Mouse (Mus musculus) kidney, embryonic 14.5 days (tissue): ENCODE measurements around the gene Olfr525. TPM values are rescaled to one million over a fixed set of nuclear protein-coding genes. Genes with fewer than 3 reads are reported as not detected.

Source experiments
- ATAC-seq: fragments of 200-750 bp; cut with Nextera tagmentation; 2 replicates; pipeline ENCODE4 v1.8.0; 2017; ENCODE audit warnings: moderate number of reproducible peaks, mild to moderate bottlenecking, moderate TSS enrichment, moderate library complexity; ENCODE audit not compliant: low FRiP score, low TSS enrichment
- H3K27ac ChIP-seq: fragments of 300-500 bp; sonication (generic); 2 replicates; pipeline ENCODE4 v1.5.1; 2014; ENCODE audit warnings: low read depth, mild to moderate bottlenecking, low read length, moderate library complexity, mixed read lengths
- H3K27me3 ChIP-seq: fragments of 300-500 bp; sonication (generic); 2 replicates; pipeline ENCODE4 v1.6.1; 2014; ENCODE audit warnings: mild to moderate bottlenecking, low read length; ENCODE audit not compliant: control insufficient read depth, insufficient read depth
- H3K36me3 ChIP-seq: fragments of 300-500 bp; sonication (generic); 2 replicates; pipeline ENCODE4 v1.6.1; 2014; ENCODE audit warnings: low read length, mixed read lengths; ENCODE audit not compliant: control insufficient read depth, insufficient read depth
- H3K4me1 ChIP-seq: fragments of 300-500 bp; sonication (generic); 2 replicates; pipeline ENCODE4 v1.6.1; 2014; ENCODE audit warnings: low read length, mixed read lengths; ENCODE audit not compliant: control insufficient read depth, insufficient read depth
- H3K4me2 ChIP-seq: fragments of 300-500 bp; sonication (generic); replicated peaks from 2 replicates; pipeline ENCODE4 v1.6.1; 2014; ENCODE audit warnings: low read depth, mild to moderate bottlenecking, low read length
- H3K4me3 ChIP-seq: fragments of 300-500 bp; sonication (generic); 2 replicates; pipeline ENCODE4 v1.5.1; 2014; ENCODE audit warnings: mild to moderate bottlenecking, low read length
- H3K9ac ChIP-seq: fragments of 300-500 bp; sonication (generic); 2 replicates; pipeline ENCODE4 v1.6.1; 2014; ENCODE audit warnings: low read depth, mild to moderate bottlenecking, low read length, moderate library complexity
- H3K9me3 ChIP-seq: fragments of 300-500 bp; sonication (generic); 2 replicates; pipeline ENCODE4 v1.6.1; 2016; ENCODE audit warnings: low read length; ENCODE audit not compliant: control insufficient read depth
- WGBS: fragments of 180-500 bp; shearing (Covaris S2); extraction: QIAGEN DNeasy Blood & Tissue Kit; methylation state at CpG from one replicate; pipeline ENCODE4 v1.1.7; 2014; 5-methylcytosine and 5-hydroxymethylcytosine counted together
- polyA plus RNA-seq: library from polyadenylated mRNA; unstranded; fragments of >200 nt; fragmentation: Nextera tagmentation; extraction: Ambion mirVana; gene quantifications from 2 replicates; pipeline ENCODE4 v1.2.1, GENCODE M21; 2014

Gene Olfr525
- not detected in 2 replicates for polyA plus RNA-seq

DNA sequence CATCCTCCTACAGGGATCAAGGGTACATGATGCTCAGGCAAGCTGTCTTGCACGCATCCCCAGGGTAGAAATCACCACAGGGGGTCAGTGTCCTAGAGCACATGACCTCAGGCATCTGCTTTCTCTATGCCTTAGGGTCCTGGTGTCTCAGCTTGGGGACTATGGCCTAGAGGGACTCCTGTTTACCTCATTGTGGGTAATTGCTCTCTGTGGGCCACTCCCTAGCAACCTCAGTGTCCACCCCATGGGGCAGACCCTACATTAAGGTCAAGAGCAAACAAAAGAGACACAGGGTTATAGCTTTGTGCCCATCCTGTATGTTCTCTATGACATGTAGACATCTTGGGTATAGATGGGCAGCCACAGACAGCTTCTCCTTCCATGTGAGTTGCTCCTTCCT lies at the start of gene Olfr525:
Gene Olfr525, plus strand, starts transcription at position 301 of the 400 bp plus-strand sequence.
- H3K4me3 ChIP-seq = no peak within 1 kb of the TSS
- no peak within 1 kb of the TSS for H3K27ac ChIP-seq
- H3K9ac ChIP-seq = no peak within 1 kb of the TSS
- H3K27me3 ChIP-seq = no peaks in the 10 kb centered on the region
- H3K4me2 ChIP-seq = no peak within 1 kb of the TSS
- no peak for ATAC-seq
- H3K4me1 ChIP-seq = no peaks in the 10 kb centered on the region
- no peaks in the 10 kb centered on the region for H3K36me3 ChIP-seq
- H3K9me3 ChIP-seq = no peaks in the 10 kb centered on the region
- 73% methylated on average over 1 of the region's 1 CpGs for WGBS

DNA sequence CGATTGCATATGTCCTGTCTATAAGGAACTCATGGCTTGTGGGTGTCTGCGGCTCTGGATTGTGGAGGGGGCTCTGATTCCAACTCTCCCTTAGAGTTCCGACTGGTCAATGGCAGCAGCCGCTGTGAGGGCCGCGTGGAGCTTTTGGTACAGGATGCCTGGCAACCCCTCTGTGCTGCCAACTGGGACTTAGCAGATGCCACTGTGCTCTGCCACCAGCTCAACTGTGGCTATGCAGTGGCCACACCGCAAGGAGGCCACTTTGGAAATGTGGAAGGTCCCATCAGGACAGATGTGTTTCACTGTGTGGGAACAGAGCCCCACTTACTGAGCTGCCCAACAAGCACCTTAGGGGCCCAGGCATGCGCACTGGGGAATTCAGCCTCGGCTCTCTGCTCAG lies 24.9 kb upstream of the Olfr525 start:
- Histone ChIP-seq H3K9me3 (no peaks in the 10 kb centered on the region), H3K4me2 (no peak overlapping the region), H3K4me3 (no peak overlapping the region), H3K27ac (no peak overlapping the region), H3K36me3 (no peaks in the 10 kb centered on the region), H3K9ac (no peak overlapping the region), H3K4me1 (no peaks in the 10 kb centered on the region), H3K27me3 (no peaks in the 10 kb centered on the region)
- ATAC-seq = no peak
- WGBS = 89% methylated on average over 9 of the region's 9 CpGs

DNA sequence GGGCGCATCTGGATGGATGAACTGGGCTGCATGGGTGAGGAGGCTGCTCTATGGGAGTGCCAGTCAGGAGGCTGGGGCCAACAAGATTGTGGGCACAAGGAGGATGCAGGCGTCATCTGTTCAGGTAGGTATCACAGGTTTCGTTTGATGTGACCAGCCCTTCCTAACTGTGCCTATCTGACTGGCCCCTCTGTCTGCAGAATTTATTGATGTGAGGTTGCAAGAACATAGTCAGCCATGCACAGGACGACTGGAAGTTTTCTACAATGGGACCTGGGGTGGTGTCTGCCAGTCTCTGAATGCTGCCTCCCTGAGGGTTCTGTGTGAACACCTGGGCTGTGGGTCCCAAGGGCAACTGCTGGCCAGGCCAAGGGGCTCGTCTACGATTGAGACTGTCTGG lies 23.8 kb upstream of the Olfr525 start:
- no peak overlapping the region for H3K4me3 ChIP-seq
- H3K36me3 ChIP-seq = no peaks in the 10 kb centered on the region
- no peaks in the 10 kb centered on the region for H3K27me3 ChIP-seq
- no peak overlapping the region for H3K4me2 ChIP-seq
- no peaks in the 10 kb centered on the region for H3K4me1 ChIP-seq
- H3K27ac ChIP-seq = no peak overlapping the region
- no peaks in the 10 kb centered on the region for H3K9me3 ChIP-seq
- H3K9ac ChIP-seq = no peak overlapping the region
- no peak for ATAC-seq
- WGBS = 79% methylated on average over 6 of the region's 6 CpGs

DNA sequence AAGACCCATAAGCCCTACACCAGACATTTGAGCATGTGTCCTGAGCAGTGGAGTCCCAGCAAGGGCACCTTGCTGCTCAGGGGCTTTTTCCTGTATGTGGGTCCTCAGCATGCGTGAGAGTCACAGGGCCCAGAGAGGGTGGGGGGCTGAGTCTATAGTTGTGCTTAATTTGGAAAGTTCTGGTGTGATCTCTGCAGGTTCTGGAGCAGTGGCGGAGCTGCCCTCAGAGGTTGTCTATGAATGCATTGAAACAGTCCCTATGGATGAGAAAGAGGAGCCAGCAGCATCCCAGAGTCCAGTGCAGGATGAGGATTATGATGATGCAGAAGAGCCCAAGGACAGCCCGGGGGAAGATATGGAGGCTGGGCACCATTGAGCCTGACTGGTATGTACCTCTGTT lies 21.2 kb upstream of the Olfr525 start:
- Histone ChIP-seq H3K4me1 (no peaks in the 10 kb centered on the region), H3K36me3 (no peaks in the 10 kb centered on the region), H3K9me3 (no peaks in the 10 kb centered on the region), H3K9ac (no peak overlapping the region), H3K4me2 (no peak overlapping the region), H3K27me3 (no peaks in the 10 kb centered on the region), H3K27ac (no peak overlapping the region), H3K4me3 (no peak overlapping the region)
- 87% methylated on average over 3 of the region's 3 CpGs for WGBS
- no peak for ATAC-seq

DNA sequence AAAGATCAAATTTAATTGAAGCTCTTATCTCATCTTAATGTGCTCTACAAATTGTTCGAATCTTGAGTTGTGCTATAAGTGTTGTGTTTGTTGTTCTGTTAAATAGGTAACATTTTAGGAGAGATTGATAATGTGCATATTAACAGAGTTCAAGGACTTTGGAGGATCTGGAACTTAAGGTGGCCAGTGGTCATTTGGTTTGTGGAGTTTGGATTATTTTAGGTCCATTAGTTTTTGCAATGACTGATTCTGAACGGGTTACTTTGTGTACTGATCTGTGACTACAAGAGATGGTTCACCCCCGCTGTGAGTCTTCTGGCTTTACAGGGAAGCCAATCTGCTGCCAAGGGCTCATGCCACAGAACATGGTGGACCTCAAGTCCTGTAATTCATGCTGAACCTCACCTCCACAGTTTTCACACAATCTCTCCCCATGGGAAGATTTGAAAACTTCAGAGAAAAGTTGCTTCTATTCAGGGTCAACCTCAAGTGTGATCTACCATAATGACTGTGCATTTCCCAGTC lies 735 bp upstream of the Olfr525 start:
- Histone ChIP-seq H3K4me3 (no peak overlapping the region), H3K4me1 (no peaks in the 10 kb centered on the region), H3K27me3 (no peaks in the 10 kb centered on the region), H3K36me3 (no peaks in the 10 kb centered on the region), H3K4me2 (no peak overlapping the region), H3K9me3 (no peaks in the 10 kb centered on the region), H3K27ac (no peak overlapping the region), H3K9ac (no peak overlapping the region)
- WGBS = 80% methylated on average over 3 of the region's 3 CpGs
- no peak for ATAC-seq

DNA sequence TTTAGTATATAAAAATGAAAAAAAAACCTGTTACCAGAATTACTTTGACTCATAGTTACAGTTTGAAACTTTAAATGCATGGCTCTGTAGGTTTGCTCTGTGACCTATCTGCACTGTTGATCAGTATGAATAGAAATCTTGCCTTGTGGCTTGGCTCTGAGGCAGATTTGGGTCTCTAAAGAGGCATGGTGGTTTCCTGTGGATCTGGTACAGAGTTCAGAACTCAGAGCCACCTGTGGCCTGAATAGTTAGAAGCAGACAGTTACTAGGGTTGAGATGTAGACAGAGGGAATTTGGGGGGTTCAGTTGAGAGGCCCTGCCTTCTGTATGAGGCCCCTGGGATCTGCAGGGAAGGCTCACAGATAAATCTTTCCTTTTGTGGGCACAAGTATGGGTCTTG lies 477 bp downstream of the Olfr525 start:
- H3K27me3 ChIP-seq = no peaks in the 10 kb centered on the region
- no peaks in the 10 kb centered on the region for H3K4me1 ChIP-seq
- no peaks in the 10 kb centered on the region for H3K9me3 ChIP-seq
- H3K4me2 ChIP-seq = no peak overlapping the region
- H3K36me3 ChIP-seq = no peaks in the 10 kb centered on the region
- ATAC-seq = no peak
- H3K27ac ChIP-seq = no peak overlapping the region
- H3K4me3 ChIP-seq = no peak overlapping the region
- no peak overlapping the region for H3K9ac ChIP-seq

DNA sequence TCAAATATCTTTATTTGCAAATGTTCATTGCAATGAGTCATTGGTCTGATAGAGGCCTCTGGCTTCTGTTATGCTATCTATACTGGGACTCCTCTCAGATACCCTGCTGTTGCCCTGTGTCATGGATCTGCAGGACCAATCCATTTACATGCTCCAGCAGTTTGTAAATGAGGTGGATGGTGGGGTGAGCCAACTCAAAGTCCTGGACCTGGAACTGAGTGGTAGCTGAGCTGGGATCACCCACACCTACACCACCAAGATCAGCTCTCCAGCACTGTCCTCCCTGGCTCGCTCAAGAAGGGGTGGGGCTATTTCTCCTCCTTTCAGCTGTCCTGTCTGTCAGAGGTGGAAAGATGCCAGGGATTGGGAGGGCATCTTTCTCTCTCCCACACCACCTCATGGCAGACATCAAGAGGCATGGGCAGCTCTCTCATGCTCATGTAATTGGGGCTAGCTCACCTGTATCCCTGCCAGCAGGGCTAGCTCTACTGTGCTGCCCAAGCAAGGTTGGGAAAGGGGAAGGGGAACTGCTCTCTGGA lies 9.2 kb downstream of the Olfr525 start:
- H3K9me3 ChIP-seq = no peaks in the 10 kb centered on the region
- ATAC-seq = no peak
- H3K4me3 ChIP-seq = no peak overlapping the region
- no peaks in the 10 kb centered on the region for H3K36me3 ChIP-seq
- no peak overlapping the region for H3K27ac ChIP-seq
- H3K9ac ChIP-seq = no peak overlapping the region
- 67% methylated on average over 1 of the region's 1 CpGs for WGBS
- no peak overlapping the region for H3K4me2 ChIP-seq
- H3K27me3 ChIP-seq = no peaks in the 10 kb centered on the region
- H3K4me1 ChIP-seq = no peaks in the 10 kb centered on the region

DNA sequence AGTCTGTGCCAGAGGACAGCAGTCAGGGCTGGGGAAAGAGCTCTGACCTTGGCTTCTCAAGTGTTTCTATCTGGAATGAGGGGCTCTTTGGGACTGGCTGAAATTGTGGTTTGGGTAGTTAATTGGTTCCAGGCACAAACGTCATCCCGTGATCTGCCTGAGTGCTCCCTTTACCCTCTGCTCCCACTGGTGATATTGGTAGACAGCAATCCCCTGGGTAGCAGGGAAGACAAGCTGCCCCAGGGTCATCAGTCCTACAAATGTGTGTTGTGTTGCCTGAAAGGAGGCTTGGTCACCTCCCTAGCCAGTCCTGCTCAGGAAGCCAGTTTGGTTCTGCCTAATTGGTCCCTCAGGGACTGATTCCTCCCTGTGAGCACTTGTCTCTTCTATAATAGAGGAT lies 13.1 kb downstream of the Olfr525 start, which contains the start of gene Olfr527:
Gene Olfr527, plus strand, starts transcription at position 301 of the 400 bp plus-strand sequence.
- no peaks in the 10 kb centered on the region for H3K4me1 ChIP-seq
- H3K4me2 ChIP-seq = no peak within 1 kb of the TSS
- no peak for ATAC-seq
- H3K9ac ChIP-seq = no peak within 1 kb of the TSS
- H3K27me3 ChIP-seq = no peaks in the 10 kb centered on the region
- no peak within 1 kb of the TSS for H3K27ac ChIP-seq
- WGBS = 78% methylated on average over 2 of the region's 2 CpGs
- no peaks in the 10 kb centered on the region for H3K9me3 ChIP-seq
- H3K4me3 ChIP-seq = no peak within 1 kb of the TSS
- H3K36me3 ChIP-seq = no peaks in the 10 kb centered on the region

DNA sequence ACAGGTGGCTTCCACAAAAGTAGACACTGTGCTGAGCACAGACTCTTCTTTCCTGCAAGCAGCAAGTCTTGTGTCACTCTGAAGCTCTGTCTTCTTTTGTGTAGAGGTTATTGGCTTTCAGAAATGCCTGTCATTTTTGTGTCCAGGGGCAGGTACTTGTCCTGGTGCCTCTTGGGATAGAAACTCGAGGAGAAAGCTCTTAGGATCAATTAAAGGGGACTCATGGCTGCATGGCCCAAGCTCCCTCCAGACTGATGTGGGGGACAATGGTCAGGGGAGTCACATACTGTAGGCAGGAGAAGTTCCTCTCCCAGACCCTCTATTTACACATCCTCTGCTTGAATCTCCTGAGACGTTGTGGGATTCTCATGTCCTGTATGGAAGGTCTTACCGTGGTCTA lies 40.9 kb downstream of the Olfr525 start, which contains the start of gene Olfr60:
Gene Olfr60, minus strand, starts transcription at position 101 of the 400 bp plus-strand sequence.
- Histone ChIP-seq H3K36me3 (no peaks in the 10 kb centered on the region), H3K27ac (no peak within 1 kb of the TSS), H3K4me2 (no peak within 1 kb of the TSS), H3K27me3 (no peaks in the 10 kb centered on the region), H3K9ac (no peak within 1 kb of the TSS), H3K4me1 (no peaks in the 10 kb centered on the region), H3K4me3 (no peak within 1 kb of the TSS), H3K9me3 (no peaks in the 10 kb centered on the region)
- 82% methylated on average over 3 of the region's 3 CpGs for WGBS
- ATAC-seq = no peak
